Mouse (Mus musculus): ENCODE data around the gene Ppia. TPM values are rescaled to one million over a fixed set of nuclear protein-coding genes. Genes with fewer than 3 reads are reported as not detected.
A peak's percentile ranks its signal among the peaks of the same experiment; 100 is the strongest.

Ppia gene
- total and polyA plus RNA-seq, 3 experiments, result 5,764 to 9,428 (median 8,867) TPM

- Histone ChIP-seq H3K4me3 (replicated peaks in 1 of 3; ENCODE audit: low read depth in 2 of 3, low read length in 2 of 3, poor library complexity in 1 of 3) (no peak overlapping the region), H3K27ac (ENCODE audit: insufficient read depth, low read depth) (no peak overlapping the region), H3K9ac (ENCODE audit: insufficient read depth, low read depth) (no peak overlapping the region), H3K79me2 (replicated peaks; ENCODE audit: control insufficient read depth, extremely low read depth, insufficient read depth, poor library complexity, severe bottlenecking) (peaks cover 7% of the 10 kb centered on the region), H3K9me3 (replicated peaks; ENCODE audit: low read length) (peaks cover 4% of the 10 kb centered on the region), H3K4me2 (ENCODE audit: insufficient read depth, low read depth, poor library complexity, severe bottlenecking) (peak overlapping the region; percentile 14; the same call in 1 of the 2 replicates), H3K27me3 (replicated peaks) (no peaks in the 10 kb centered on the region), H3K4me1 (ENCODE audit: control insufficient read depth in 1 of 2, insufficient read depth in 2 of 2) (peaks cover 0 to 40% of the 10 kb centered on the region in 2 experiments; a peak in 2 of 4 replicates), H3K36me3 (replicated peaks in 1 of 2; ENCODE audit: control insufficient read depth in 1 of 2, insufficient read depth in 1 of 2, low read length in 1 of 2) (peaks cover 10 to 33% of the 10 kb centered on the region in 2 experiments)
- in situ Hi-C loops (cut with MboI; ENCODE audit: low pct_ligation_motif_present, low pct_unique_long_range_greater_than_20kb, low sequenced_read_pairs), result loop anchor here (25.0 kb wide), 1 partner anchor 299 kb away; no protein-coding TSS in a partner anchor
- peak; percentile 62 for DNase-seq (ENCODE audit: extremely low read depth)
- dilution Hi-C loops (cut with MboI; ENCODE audit: extremely low pct_ligation_motif_present, extremely low pct_unique_long_range_greater_than_20kb, low sequenced_read_pairs), result no loop called here
- TF ChIP-seq SMC3 (IDR thresholded peaks at IDR 0.05; ENCODE audit: low read depth, low read length) (peak; percentile 42), ZNF384 (IDR thresholded peaks at IDR 0.05; ENCODE audit: low read depth, low read length) (peak; percentile 79), RAD21 (IDR thresholded peaks at IDR 0.05; ENCODE audit: low read depth, low read length) (peak; percentile 42), CTCF (conservative IDR thresholded peaks at IDR 0.05 in 1 of 2, IDR thresholded peaks at IDR 0.05 in 1 of 2; ENCODE audit: low read depth in 2 of 2, low read length in 2 of 2) (peak in 1 of 2 experiments; percentile 58; a peak in 2 of 4 replicates), USF2 (conservative IDR thresholded peaks at IDR 0.05; ENCODE audit: low read depth, low read length) (no peak), MEF2A (IDR thresholded peaks at IDR 0.05; ENCODE audit: borderline replicate concordance, low read depth, low read length) (no peak), PAX5 (IDR thresholded peaks at IDR 0.05; ENCODE audit: low read length) (no peak), TCF12 (IDR thresholded peaks at IDR 0.05; ENCODE audit: low read depth, low read length) (no peak), UBTF (IDR thresholded peaks at IDR 0.05; ENCODE audit: low read depth, low read length) (no peak), RCOR1 (conservative IDR thresholded peaks at IDR 0.05; ENCODE audit: low read depth, low read length) (no peak), MAX (IDR thresholded peaks at IDR 0.05; ENCODE audit: low read length) (no peak), EP300 (IDR thresholded peaks at IDR 0.05; ENCODE audit: low read length) (peak; percentile 60; the same call in 1 of the 2 replicates), E2F4 (IDR thresholded peaks at IDR 0.05; ENCODE audit: insufficient replicate concordance, low read depth, low read length) (no peak), ETS1 (conservative IDR thresholded peaks at IDR 0.05; ENCODE audit: low read depth, low read length) (no peak; the same call in 1 of the 2 replicates), NELFE (IDR thresholded peaks at IDR 0.05; ENCODE audit: low read depth, low read length) (no peak), MXI1 (IDR thresholded peaks at IDR 0.05; ENCODE audit: low read depth, low read length) (no peak), MAZ (IDR thresholded peaks at IDR 0.05; ENCODE audit: low read depth, low read length) (no peak)
Measured at GRCm38 (mm10) chr11:6463159-6463837, 48.1 kb downstream of the Ppia start.

- Histone ChIP-seq H3K79me2 (replicated peaks; ENCODE audit: control insufficient read depth, extremely low read depth, insufficient read depth, poor library complexity, severe bottlenecking) (peaks cover 16% of the 10 kb centered on the region), H3K4me1 (ENCODE audit: control insufficient read depth in 1 of 2, insufficient read depth in 2 of 2) (peaks cover 0 to 57% of the 10 kb centered on the region in 2 experiments; a peak in 2 of 4 replicates), H3K9ac (ENCODE audit: insufficient read depth, low read depth) (no peak overlapping the region), H3K9me3 (replicated peaks; ENCODE audit: low read length) (no peaks in the 10 kb centered on the region), H3K36me3 (replicated peaks in 1 of 2; ENCODE audit: control insufficient read depth in 1 of 2, insufficient read depth in 1 of 2, low read length in 1 of 2) (peaks cover 10 to 45% of the 10 kb centered on the region in 2 experiments), H3K27ac (ENCODE audit: insufficient read depth, low read depth) (no peak overlapping the region), H3K27me3 (replicated peaks) (no peaks in the 10 kb centered on the region), H3K4me3 (replicated peaks in 1 of 3; ENCODE audit: low read depth in 2 of 3, low read length in 2 of 3, poor library complexity in 1 of 3) (no peak overlapping the region), H3K4me2 (ENCODE audit: insufficient read depth, low read depth, poor library complexity, severe bottlenecking) (no peak overlapping the region)
- in situ Hi-C loops (cut with MboI; ENCODE audit: low pct_ligation_motif_present, low pct_unique_long_range_greater_than_20kb, low sequenced_read_pairs), result loop anchor here (25.0 kb wide), 1 partner anchor 297 kb away; no protein-coding TSS in a partner anchor
- dilution Hi-C loops (cut with MboI; ENCODE audit: extremely low pct_ligation_motif_present, extremely low pct_unique_long_range_greater_than_20kb, low sequenced_read_pairs), result no loop called here
- peak; percentile 50 for TF ChIP-seq RAD21 (IDR thresholded peaks at IDR 0.05; ENCODE audit: low read depth, low read length)
- no peak for TF ChIP-seq BHLHE40 (IDR thresholded peaks at IDR 0.05; ENCODE audit: low read depth, low read length)
- TF ChIP-seq SMC3 (IDR thresholded peaks at IDR 0.05; ENCODE audit: low read depth, low read length), result peak; percentile 52
- no peak for TF ChIP-seq MAFK (IDR thresholded peaks at IDR 0.05; ENCODE audit: insufficient replicate concordance, low read length)
- no peak for TF ChIP-seq CHD1 (IDR thresholded peaks at IDR 0.05; ENCODE audit: low read depth, low read length)
- TF ChIP-seq NELFE (IDR thresholded peaks at IDR 0.05; ENCODE audit: low read depth, low read length), result no peak
- TF ChIP-seq CTCF (conservative IDR thresholded peaks at IDR 0.05 in 1 of 2, IDR thresholded peaks at IDR 0.05 in 1 of 2; ENCODE audit: low read depth in 2 of 2, low read length in 2 of 2), result peak in 1 of 2 experiments; percentile 62; a peak in 2 of 4 replicates
- peak; percentile 72 for DNase-seq (ENCODE audit: extremely low read depth)
Measured at GRCm38 (mm10) chr11:6465122-6465521, 49.9 kb downstream of the Ppia start.
